ENCODE assay signal across 15 mouse cellular contexts in genomic region chr9:57650130-57650785, GRCm38 (mm10). TPM values are rescaled to one million over a fixed set of nuclear protein-coding genes. Genes with fewer than 3 reads are reported as not detected.
A peak's percentile ranks its signal among the peaks of the same experiment; 100 is the strongest.
DNase-seq lines count a peak whose midpoint lies in the region; ATAC-seq and TF ChIP-seq lines count a peak whose summit lies in the region.
"Had no signal": no experiment of that assay in that cellular context is flagged by ENCODE, and none has a peak within 500 bp of the region (broad histone marks: within the 10 kb centered on the region; RNA-seq: fewer than 3 reads in every experiment).

No protein-coding gene starts in this region.

- WGBS in heart, embryonic 16.5 days: 90% methylated on average over 6 of the region's 6 CpGs
- 72% methylated on average over 6 of the region's 6 CpGs for WGBS in spleen, adult 2 months
- 60% methylated on average over 6 of the region's 6 CpGs for WGBS in liver, embryonic 15.5 days (ENCODE audit: insufficient replicate concordance)
- WGBS in forebrain, embryonic 13.5 days: 92% methylated on average over 6 of the region's 6 CpGs

- no peaks in the 10 kb centered on the region for H3K36me3 ChIP-seq in heart, embryonic 16.5 days (ENCODE audit: control insufficient read depth, insufficient read depth)
- H3K36me3 ChIP-seq in spleen, adult 2 months (ENCODE audit: control insufficient read depth, insufficient read depth, low read length): no peaks in the 10 kb centered on the region
- H3K36me3 ChIP-seq in liver, embryonic 15.5 days (replicated peaks): no peaks in the 10 kb centered on the region
- no peaks in the 10 kb centered on the region for H3K36me3 ChIP-seq in forebrain, embryonic 13.5 days (ENCODE audit: poor library complexity, severe bottlenecking)
- H3K36me3 ChIP-seq: embryonic facial prominence, embryonic 13.5 days; neural tube, embryonic 15.5 days had no signal

- no peak for TF ChIP-seq POLR2A in spleen, adult 2 months (IDR thresholded peaks at IDR 0.05; ENCODE audit: low read depth, low read length)

- H3K27ac ChIP-seq in heart, embryonic 16.5 days (ENCODE audit: low read length): peak overlapping the region; percentile 45; the same call in 1 of the 2 replicates
- H3K27ac ChIP-seq in spleen, adult 2 months (ENCODE audit: insufficient read depth, low read length): peak overlapping the region; percentile 97
- H3K27ac ChIP-seq in liver, embryonic 15.5 days (replicated peaks): peak overlapping the region; percentile 64
- H3K27ac ChIP-seq in forebrain, embryonic 13.5 days: no peak overlapping the region
- H3K27ac ChIP-seq: embryonic facial prominence, embryonic 13.5 days; neural tube, embryonic 15.5 days had no signal

- no peak for DNase-seq in heart, postnatal 4 days
- no peak for DNase-seq in spleen, adult 2 months (ENCODE audit: low read depth in 1 of 2, low spot score in 2 of 2)
- DNase-seq in spleen, adult 12 weeks (ENCODE audit: low spot score): no peak
- DNase-seq in gastrocnemius, postnatal 4 days (ENCODE audit: low spot score in 2 of 2): no peak
- DNase-seq in adrenal gland, postnatal 10 days: no peak
- DNase-seq: adrenal gland, postnatal 36 days; right cerebral cortex, postnatal 4 days had no signal

- TF ChIP-seq CTCF in spleen, adult 2 months (IDR thresholded peaks at IDR 0.05; ENCODE audit: extremely low read depth, insufficient read depth, insufficient read length, insufficient replicate concordance): no peak

- H3K4me2 ChIP-seq in heart, embryonic 16.5 days (ENCODE audit: low read depth, low read length): no peak overlapping the region
- H3K4me2 ChIP-seq in liver, embryonic 15.5 days: no peak overlapping the region
- no peak overlapping the region for H3K4me2 ChIP-seq in forebrain, embryonic 13.5 days
- H3K4me2 ChIP-seq: embryonic facial prominence, embryonic 13.5 days; neural tube, embryonic 15.5 days had no signal

- H3K27me3 ChIP-seq in heart, embryonic 16.5 days (ENCODE audit: control insufficient read depth, insufficient read depth, low read length): peaks cover 4% of the 10 kb centered on the region; the same call in 1 of the 2 replicates
- H3K27me3 ChIP-seq in spleen, adult 2 months (ENCODE audit: control insufficient read depth, insufficient read depth, low read length): no peaks in the 10 kb centered on the region
- no peaks in the 10 kb centered on the region for H3K27me3 ChIP-seq in liver, embryonic 15.5 days
- H3K27me3 ChIP-seq in forebrain, embryonic 13.5 days: 0 out of 2 replicates have a peak, but pooled peaks cover 8% of the 10 kb centered on the region
- H3K27me3 ChIP-seq: neural tube, embryonic 15.5 days had no signal

- H3K9me3 ChIP-seq in heart, embryonic 16.5 days (replicated peaks; ENCODE audit: control insufficient read depth, low read length): no peaks in the 10 kb centered on the region
- H3K9me3 ChIP-seq in liver, embryonic 15.5 days (replicated peaks): no peaks in the 10 kb centered on the region
- no peaks in the 10 kb centered on the region for H3K9me3 ChIP-seq in forebrain, embryonic 13.5 days (replicated peaks)
- H3K9me3 ChIP-seq: embryonic facial prominence, embryonic 13.5 days; neural tube, embryonic 15.5 days had no signal

- H3K4me1 ChIP-seq in heart, embryonic 16.5 days (ENCODE audit: control insufficient read depth, insufficient read depth, low read length): peaks cover 3% of the 10 kb centered on the region; the same call in 1 of the 2 replicates
- H3K4me1 ChIP-seq in spleen, adult 2 months (ENCODE audit: control insufficient read depth, insufficient read depth, insufficient read length): peaks cover 49% of the 10 kb centered on the region
- H3K4me1 ChIP-seq in liver, embryonic 15.5 days (replicated peaks): peaks cover 42% of the 10 kb centered on the region
- peaks cover 22% of the 10 kb centered on the region for H3K4me1 ChIP-seq in forebrain, embryonic 13.5 days

- no peak for ATAC-seq in heart, embryonic 16.5 days (replicated peaks; ENCODE audit: extremely low read depth, insufficient read depth, low FRiP score)
- ATAC-seq in liver, embryonic 15.5 days (ENCODE audit: insufficient read depth): no peak
- no peak for ATAC-seq in forebrain, embryonic 13.5 days

- no peak overlapping the region for H3K4me3 ChIP-seq in heart, embryonic 16.5 days (ENCODE audit: low read length)
- peak overlapping the region; percentile 28; the same call in 1 of the 2 replicates for H3K4me3 ChIP-seq in spleen, adult 2 months (ENCODE audit: extremely low read depth, insufficient read depth, insufficient read length)
- H3K4me3 ChIP-seq in liver, embryonic 15.5 days (replicated peaks): no peak overlapping the region
- no peak overlapping the region for H3K4me3 ChIP-seq in forebrain, embryonic 13.5 days
- H3K4me3 ChIP-seq: embryonic facial prominence, embryonic 13.5 days; neural tube, embryonic 15.5 days had no signal

- H3K9ac ChIP-seq in heart, embryonic 16.5 days (ENCODE audit: low read length): no peak overlapping the region
- no peak overlapping the region for H3K9ac ChIP-seq in liver, embryonic 15.5 days
- H3K9ac ChIP-seq in forebrain, embryonic 13.5 days: no peak overlapping the region
- H3K9ac ChIP-seq: embryonic facial prominence, embryonic 13.5 days; neural tube, embryonic 15.5 days had no signal

RNA-seq across cellular contexts. Expression of gene Csk, which starts 3.2 kb away (rescaled TPM):
- 20.4 and 29.9 TPM in 2 replicates for polyA plus RNA-seq in heart, embryonic 16.5 days (2015; fragmentation: Nextera tagmentation; extraction: Ambion mirVana)
- 10 to 100 TPM; 42.1 to 47.0 TPM for total RNA-seq in heart, postnatal 4 days (2021)
- 233 and 265 TPM in 2 replicates for polyA plus RNA-seq in spleen, adult 2 months (2012; rRNA removed)
- polyA plus RNA-seq in liver, embryonic 15.5 days (2015; fragmentation: Nextera tagmentation; extraction: Ambion mirVana): 15.4 and 15.9 TPM in 2 replicates
- 35.0 and 39.8 TPM in 2 replicates for polyA plus RNA-seq in forebrain, embryonic 13.5 days (2015; fragmentation: Nextera tagmentation; extraction: Ambion mirVana)
- total RNA-seq in gastrocnemius, postnatal 4 days (2021): 10 to 100 TPM; 39.5 to 42.9 TPM
- 10 to 100 TPM; 61.5 to 63.7 TPM for total RNA-seq in adrenal gland, postnatal 10 days (2021)

RNA-seq across cellular contexts. Expression of gene Lman1l, which starts 29.7 kb away (rescaled TPM):
- polyA plus RNA-seq in heart, embryonic 16.5 days (2015; fragmentation: Nextera tagmentation; extraction: Ambion mirVana): 0.11 TPM in 1 of 2 replicates, not detected in the other
- not detected for total RNA-seq in heart, postnatal 4 days (2021)
- 0.09 and 0.16 TPM in 2 replicates for polyA plus RNA-seq in spleen, adult 2 months (2012; rRNA removed)
- not detected in 2 replicates for polyA plus RNA-seq in liver, embryonic 15.5 days (2015; fragmentation: Nextera tagmentation; extraction: Ambion mirVana)
- not detected in 2 replicates for polyA plus RNA-seq in forebrain, embryonic 13.5 days (2015; fragmentation: Nextera tagmentation; extraction: Ambion mirVana)
- total RNA-seq in gastrocnemius, postnatal 4 days (2021): not detected
- total RNA-seq in adrenal gland, postnatal 10 days (2021): not detected
- total RNA-seq: adrenal gland, postnatal 36 days had no signal
- polyA plus RNA-seq: embryonic facial prominence, embryonic 13.5 days; limb, embryonic 11.5 days; neural tube, embryonic 15.5 days had no signal

RNA-seq across cellular contexts. Expression of gene Cyp1a2, which starts 33.2 kb away (rescaled TPM):
- 0.07 TPM in 1 of 2 replicates, not detected in the other for polyA plus RNA-seq in heart, embryonic 16.5 days (2015; fragmentation: Nextera tagmentation; extraction: Ambion mirVana)
- total RNA-seq in heart, postnatal 4 days (2021): not detected
- polyA plus RNA-seq in spleen, adult 2 months (2012; rRNA removed): not detected in 2 replicates
- 0.14 and 0.15 TPM in 2 replicates for polyA plus RNA-seq in liver, embryonic 15.5 days (2015; fragmentation: Nextera tagmentation; extraction: Ambion mirVana)
- not detected in 2 replicates for polyA plus RNA-seq in forebrain, embryonic 13.5 days (2015; fragmentation: Nextera tagmentation; extraction: Ambion mirVana)
- total RNA-seq in gastrocnemius, postnatal 4 days (2021): under 1 TPM in 1 of 2 experiments, not detected in 1; 0.16 TPM
- total RNA-seq in adrenal gland, postnatal 10 days (2021): 10 to 100 TPM; 14.5 to 36.5 TPM
- polyA plus RNA-seq: embryonic facial prominence, embryonic 13.5 days; inflammation-experienced regulatory T-cells, adult 6 months; large intestine, adult 2 months; limb, embryonic 11.5 days; neural tube, embryonic 15.5 days had no signal

RNA-seq across cellular contexts. Expression of gene Cyp1a1, which starts 37.5 kb away (rescaled TPM):
- polyA plus RNA-seq in heart, embryonic 16.5 days (2015; fragmentation: Nextera tagmentation; extraction: Ambion mirVana): not detected in 2 replicates
- not detected for total RNA-seq in heart, postnatal 4 days (2021)
- polyA plus RNA-seq in spleen, adult 2 months (2012; rRNA removed): 0.13 and 0.15 TPM in 2 replicates
- 0.13 and 0.16 TPM in 2 replicates for polyA plus RNA-seq in liver, embryonic 15.5 days (2015; fragmentation: Nextera tagmentation; extraction: Ambion mirVana)
- polyA plus RNA-seq in forebrain, embryonic 13.5 days (2015; fragmentation: Nextera tagmentation; extraction: Ambion mirVana): 0.06 TPM in 1 of 2 replicates, not detected in the other
- total RNA-seq in gastrocnemius, postnatal 4 days (2021): not detected
- total RNA-seq in adrenal gland, postnatal 10 days (2021): under 1 TPM; 0.15 to 0.45 TPM
- polyA plus RNA-seq: embryonic facial prominence, embryonic 13.5 days; limb, embryonic 11.5 days had no signal

RNA-seq across cellular contexts. Expression of gene Cplx3, which starts 44.2 kb away (rescaled TPM):
- not detected in 2 replicates for polyA plus RNA-seq in heart, embryonic 16.5 days (2015; fragmentation: Nextera tagmentation; extraction: Ambion mirVana)
- not detected for total RNA-seq in heart, postnatal 4 days (2021)
- not detected in 2 replicates for polyA plus RNA-seq in spleen, adult 2 months (2012; rRNA removed)
- not detected in 2 replicates for polyA plus RNA-seq in liver, embryonic 15.5 days (2015; fragmentation: Nextera tagmentation; extraction: Ambion mirVana)
- polyA plus RNA-seq in forebrain, embryonic 13.5 days (2015; fragmentation: Nextera tagmentation; extraction: Ambion mirVana): not detected in 2 replicates
- total RNA-seq in gastrocnemius, postnatal 4 days (2021): not detected
- not detected for total RNA-seq in adrenal gland, postnatal 10 days (2021)
- total RNA-seq: adrenal gland, postnatal 36 days had no signal
- polyA plus RNA-seq: embryonic facial prominence, embryonic 13.5 days; inflammation-experienced regulatory T-cells, adult 6 months; large intestine, adult 2 months; limb, embryonic 11.5 days had no signal
